Mouse (Mus musculus) intestine, postnatal 0 days (tissue): ENCODE measurements at regions not wholly inside any gene's neighbourhood (a gene's known extent, or its start where the extent isn't known, plus 50 kb on each side); places are given as distances from the start of the nearest gene placed in this dataset.
A peak's percentile ranks its signal among the peaks of the same experiment; 100 is the strongest.

ENCODE experiments used
- ATAC-seq: fragments of 200-750 bp; cut with Nextera tagmentation; 2 replicates; pipeline ENCODE4 v1.8.0; 2017; ENCODE audit warnings: mild to moderate bottlenecking, moderate TSS enrichment, moderate library complexity
- H3K27ac ChIP-seq: fragments of 300-500 bp; sonication (generic); 2 replicates; pipeline ENCODE4 v1.5.1; 2014; ENCODE audit warnings: mild to moderate bottlenecking, low read depth, low read length, moderate library complexity
- H3K27me3 ChIP-seq: fragments of 300-500 bp; sonication (generic); replicated peaks from 2 replicates; pipeline ENCODE4 v1.6.1; 2014; ENCODE audit warnings: low read length, mixed read lengths; ENCODE audit not compliant: control insufficient read depth, insufficient read depth
- H3K36me3 ChIP-seq: fragments of 300-500 bp; sonication (generic); 2 replicates; pipeline ENCODE4 v1.6.1; 2014; ENCODE audit warnings: mild to moderate bottlenecking, moderate library complexity; ENCODE audit not compliant: control insufficient read depth, insufficient read depth
- H3K4me1 ChIP-seq: fragments of 300-500 bp; sonication (generic); replicated peaks from 2 replicates; pipeline ENCODE4 v1.6.1; 2014; ENCODE audit warnings: antibody characterized with exemption, low read length, mixed read lengths; ENCODE audit not compliant: control insufficient read depth, insufficient read depth
- H3K4me2 ChIP-seq: fragments of 300-500 bp; sonication (generic); replicated peaks from 2 replicates; pipeline ENCODE4 v1.6.1; 2014; ENCODE audit warnings: low read depth, mild to moderate bottlenecking, moderate library complexity
- H3K4me3 ChIP-seq: fragments of 300-500 bp; sonication (generic); 2 replicates; pipeline ENCODE4 v1.5.1; 2014; ENCODE audit warnings: low read depth, low read length
- H3K9ac ChIP-seq: fragments of 300-500 bp; sonication (generic); 2 replicates; pipeline ENCODE4 v1.6.1; 2014; ENCODE audit warnings: mild to moderate bottlenecking, low read depth, low read length
- H3K9me3 ChIP-seq: fragments of 300-500 bp; sonication (generic); 2 replicates; pipeline ENCODE4 v1.6.1; 2016; ENCODE audit warnings: mixed run types; ENCODE audit not compliant: control insufficient read depth
- CTCF ChIP-seq: sonication (generic); IDR thresholded peaks from 2 replicates; pipeline ENCODE4 v1.5.1; 2016; ENCODE audit warnings: low read depth, mild to moderate bottlenecking, control low read depth, antibody characterized with exemption, moderate library complexity
- WGBS: fragments of 180-500 bp; shearing (Covaris S2); extraction: QIAGEN DNeasy Blood & Tissue Kit; methylation state at CpG from one replicate; pipeline ENCODE4 v1.1.7; 2014; 5-methylcytosine and 5-hydroxymethylcytosine counted together

GRCm38 (mm10) chr3:147181501-147182365 is 329.6 kb downstream of the Ttll7 start:
- Histone ChIP-seq H3K9me3 (no peaks in the 10 kb centered on the region), H3K4me2 (no peak overlapping the region), H3K4me3 (no peak overlapping the region), H3K36me3 (no peaks in the 10 kb centered on the region), H3K27ac (no peak overlapping the region), H3K9ac (no peak overlapping the region), H3K4me1 (no peaks in the 10 kb centered on the region), H3K27me3 (0 out of 2 replicates have a peak, but pooled peaks cover 4% of the 10 kb centered on the region)
- ATAC-seq: no peak
- 8% methylated on average over 20 of the region's 20 CpGs for WGBS
- no peak for TF ChIP-seq CTCF

DNA sequence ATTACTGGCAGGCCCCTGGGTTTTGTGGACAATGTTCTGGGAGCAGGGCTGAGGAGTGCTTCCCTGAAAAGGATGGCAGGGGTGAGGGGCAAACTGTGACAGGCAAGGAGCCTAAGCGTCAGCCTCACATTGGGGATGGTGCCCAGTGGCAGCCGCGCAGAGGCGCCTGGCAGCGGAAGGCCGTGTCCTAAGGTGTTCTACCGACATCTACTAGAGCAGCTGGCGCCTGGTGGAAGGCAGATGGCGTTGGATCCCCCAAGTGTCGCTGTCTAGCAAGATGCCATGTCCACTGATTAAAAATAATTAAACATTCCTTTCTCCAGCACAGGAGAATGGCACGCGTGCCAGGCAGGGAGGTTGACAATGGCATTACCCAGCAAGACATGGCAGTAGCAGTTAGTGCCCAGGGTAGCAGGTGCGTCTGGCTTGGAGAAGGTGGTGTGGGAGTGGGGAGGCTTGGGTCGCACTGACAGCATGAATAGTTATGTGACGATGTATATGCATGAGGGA is 330.3 kb downstream of the Ttll7 start:
- no peaks in the 10 kb centered on the region for H3K36me3 ChIP-seq
- no peak overlapping the region for H3K4me3 ChIP-seq
- 0 out of 2 replicates have a peak, but pooled peaks cover 4% of the 10 kb centered on the region for H3K27me3 ChIP-seq
- H3K4me2 ChIP-seq: no peak overlapping the region
- no peak overlapping the region for H3K9ac ChIP-seq
- no peaks in the 10 kb centered on the region for H3K9me3 ChIP-seq
- no peak for ATAC-seq
- 48% methylated on average over 15 of the region's 15 CpGs for WGBS
- no peaks in the 10 kb centered on the region for H3K4me1 ChIP-seq
- no peak overlapping the region for H3K27ac ChIP-seq
- TF ChIP-seq CTCF: no peak

DNA sequence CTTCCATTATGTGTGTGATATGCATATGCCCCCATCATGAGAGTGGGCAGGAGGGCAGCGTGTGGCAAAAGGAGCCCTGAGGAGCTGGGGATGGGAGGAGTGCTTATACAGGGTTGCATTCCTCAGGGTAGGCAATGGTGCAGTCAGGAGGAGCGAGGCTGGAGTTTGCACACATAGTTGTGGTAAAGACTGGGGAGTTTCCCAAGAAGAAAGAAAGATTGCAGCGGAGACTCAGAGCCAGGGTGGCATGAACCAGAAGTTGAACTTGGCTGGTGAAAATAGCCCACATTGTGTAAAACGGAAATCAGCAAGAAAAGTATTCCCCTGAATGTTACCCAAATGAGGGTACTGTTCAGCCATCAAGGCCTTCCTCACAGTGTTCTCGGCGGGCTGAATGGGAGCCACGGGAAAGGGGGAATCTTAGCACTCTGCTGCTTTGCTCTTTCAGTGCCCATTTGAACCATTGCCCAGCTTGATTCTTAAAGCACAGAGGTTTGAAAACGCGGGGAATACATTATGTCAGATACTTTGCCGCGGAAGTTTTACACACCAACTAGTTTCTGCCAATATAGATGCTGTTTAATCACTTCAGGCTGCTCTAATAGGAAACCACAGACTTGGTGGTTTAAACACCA is 331.6 kb downstream of the Ttll7 start:
- ATAC-seq: no peak
- no peaks in the 10 kb centered on the region for H3K36me3 ChIP-seq
- no peak overlapping the region for H3K9ac ChIP-seq
- H3K4me3 ChIP-seq: no peak overlapping the region
- H3K9me3 ChIP-seq: no peaks in the 10 kb centered on the region
- no peak for TF ChIP-seq CTCF
- 82% methylated on average over 11 of the region's 11 CpGs for WGBS
- H3K27ac ChIP-seq: no peak overlapping the region
- H3K27me3 ChIP-seq: 0 out of 2 replicates have a peak, but pooled peaks cover 4% of the 10 kb centered on the region
- no peak overlapping the region for H3K4me2 ChIP-seq
- no peaks in the 10 kb centered on the region for H3K4me1 ChIP-seq

- Histone ChIP-seq H3K9me3 (no peaks in the 10 kb centered on the region), H3K9ac (no peak overlapping the region), H3K27me3 (no peaks in the 10 kb centered on the region), H3K4me3 (no peak overlapping the region), H3K36me3 (no peaks in the 10 kb centered on the region), H3K27ac (no peak overlapping the region), H3K4me2 (no peak overlapping the region), H3K4me1 (no peaks in the 10 kb centered on the region)
- 85% methylated on average over 2 of the region's 2 CpGs for WGBS
- ATAC-seq: no peak
- no peak for TF ChIP-seq CTCF
Measured at GRCm38 (mm10) chr3:147189737-147190136, 337.6 kb downstream of the Ttll7 start.

GRCm38 (mm10) chr3:147196626-147197025 is 344.5 kb downstream of the Ttll7 start:
- WGBS: 89% methylated on average over 8 of the region's 8 CpGs
- Histone ChIP-seq H3K9ac (no peak overlapping the region), H3K27me3 (no peaks in the 10 kb centered on the region), H3K9me3 (no peaks in the 10 kb centered on the region), H3K4me3 (no peak overlapping the region), H3K27ac (no peak overlapping the region), H3K4me2 (no peak overlapping the region), H3K4me1 (no peaks in the 10 kb centered on the region), H3K36me3 (no peaks in the 10 kb centered on the region)
- no peak for TF ChIP-seq CTCF
- no peak for ATAC-seq

- no peaks in the 10 kb centered on the region for H3K27me3 ChIP-seq
- no peaks in the 10 kb centered on the region for H3K4me1 ChIP-seq
- WGBS: 50% methylated on average over 2 of the region's 2 CpGs
- no peak overlapping the region for H3K4me2 ChIP-seq
- no peak overlapping the region for H3K27ac ChIP-seq
- H3K4me3 ChIP-seq: no peak overlapping the region
- H3K9ac ChIP-seq: no peak overlapping the region
- peak; percentile 72 for TF ChIP-seq CTCF
- H3K36me3 ChIP-seq: no peaks in the 10 kb centered on the region
- H3K9me3 ChIP-seq: no peaks in the 10 kb centered on the region
- no peak for ATAC-seq
Measured at GRCm38 (mm10) chr3:147197215-147197614, 345.0 kb downstream of the Ttll7 start.
